Mouse (Mus musculus): ENCODE results near the gene Tbp.
"Not testable (repeated sequence)": the region's sequence is repeated elsewhere in the genome, so short reads cannot be mapped to it uniquely, and the experiment has no call there.

The Tbp gene

GRCm38 (mm10) chr17:15536457-15536904, 36.8 kb downstream of the Tbp start:
- no peak for DNase-seq (ENCODE audit: low spot score in 2 of 2)

GRCm38 (mm10) chr17:15540309-15540708, 40.6 kb downstream of the Tbp start:
- DNase-seq (ENCODE audit: low spot score in 2 of 2) = no peak

GRCm38 (mm10) chr17:15543868-15544267, 44.2 kb downstream of the Tbp start:
- DNase-seq (ENCODE audit: low spot score in 2 of 2) = not testable (repeated sequence)

- no peak for DNase-seq (ENCODE audit: low spot score in 2 of 2)
Observed at GRCm38 (mm10) chr17:15546440-15546839, 46.8 kb downstream of the Tbp start.

GRCm38 (mm10) chr17:15549713-15550112, 50.0 kb downstream of the Tbp start:
- DNase-seq (ENCODE audit: low spot score in 2 of 2) = no peak

GRCm38 (mm10) chr17:15559946-15560345, 60.3 kb downstream of the Tbp start:
- DNase-seq (ENCODE audit: low spot score in 2 of 2) = no peak

- peak; percentile 100 for DNase-seq (ENCODE audit: low spot score in 2 of 2)
Observed at GRCm38 (mm10) chr17:15564014-15564927, 64.6 kb downstream of the Tbp start, which contains the start of gene Prdm9. TSS of gene Prdm9 (minus strand) at chr17:15564354.

GRCm38 (mm10) chr17:15564928-15565300, 65.2 kb downstream of the Tbp start:
- peak; percentile 10 to 15 for DNase-seq (ENCODE audit: low spot score in 2 of 2)

- no peak for DNase-seq (ENCODE audit: low spot score in 2 of 2)
Observed at GRCm38 (mm10) chr17:15566908-15567307, 67.2 kb downstream of the Tbp start.

GRCm38 (mm10) chr17:15575056-15575455, 75.4 kb downstream of the Tbp start:
- no peak for DNase-seq (ENCODE audit: low spot score in 2 of 2)

GRCm38 (mm10) chr17:15577291-15577694, 77.6 kb downstream of the Tbp start:
- peak; percentile 9 to 23 for DNase-seq (ENCODE audit: low spot score in 2 of 2)
